Mouse (Mus musculus): ENCODE measurements at regions not wholly inside any gene's neighbourhood (a gene's known extent, or its start where the extent isn't known, plus 50 kb on each side); places are given as distances from the start of the nearest gene placed in this dataset.
"Not testable (repeated sequence)": the region's sequence is repeated elsewhere in the genome, so short reads cannot be mapped to it uniquely, and the experiment has no call there.

DNA sequence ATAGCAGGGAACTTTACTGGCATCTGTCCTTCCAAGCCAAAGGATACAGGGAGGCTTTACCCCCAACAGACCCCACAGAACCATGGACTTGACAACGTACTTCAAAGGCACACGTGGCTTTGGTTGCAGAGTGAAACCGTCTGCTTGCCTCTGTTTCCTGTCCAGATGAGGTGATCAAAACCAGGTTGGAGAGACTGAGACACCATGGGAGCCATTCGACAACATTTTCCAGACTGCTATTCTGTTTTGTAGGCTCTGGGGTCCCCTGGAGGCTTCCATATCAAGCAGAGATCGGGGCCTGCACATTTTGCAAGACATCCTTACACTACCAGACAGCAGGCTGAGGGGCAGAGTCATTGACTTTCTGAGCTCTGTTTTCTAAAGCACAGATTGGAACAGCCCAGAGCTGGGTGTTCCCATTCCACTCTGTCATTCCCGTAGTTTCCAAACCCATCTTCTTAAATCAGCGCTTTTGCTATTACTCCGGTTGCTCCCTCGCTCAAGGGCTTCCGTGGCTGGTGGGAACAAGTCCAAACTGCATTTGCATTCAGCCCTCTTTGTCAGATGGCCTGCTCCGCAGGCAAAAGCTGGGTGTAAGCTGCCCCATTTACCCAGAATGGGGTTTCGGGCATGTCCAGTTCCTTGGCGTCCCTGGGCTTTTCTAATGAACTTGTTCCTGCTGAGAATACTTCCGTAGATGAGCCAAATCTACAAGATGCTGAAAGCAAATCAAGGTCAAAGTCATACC lies 244.5 kb upstream of the Jarid2 start:
- DNase-seq (ENCODE audit: low spot score) = peak; percentile 38
- WGBS = 63% methylated on average over 14 of the region's 14 CpGs

DNA sequence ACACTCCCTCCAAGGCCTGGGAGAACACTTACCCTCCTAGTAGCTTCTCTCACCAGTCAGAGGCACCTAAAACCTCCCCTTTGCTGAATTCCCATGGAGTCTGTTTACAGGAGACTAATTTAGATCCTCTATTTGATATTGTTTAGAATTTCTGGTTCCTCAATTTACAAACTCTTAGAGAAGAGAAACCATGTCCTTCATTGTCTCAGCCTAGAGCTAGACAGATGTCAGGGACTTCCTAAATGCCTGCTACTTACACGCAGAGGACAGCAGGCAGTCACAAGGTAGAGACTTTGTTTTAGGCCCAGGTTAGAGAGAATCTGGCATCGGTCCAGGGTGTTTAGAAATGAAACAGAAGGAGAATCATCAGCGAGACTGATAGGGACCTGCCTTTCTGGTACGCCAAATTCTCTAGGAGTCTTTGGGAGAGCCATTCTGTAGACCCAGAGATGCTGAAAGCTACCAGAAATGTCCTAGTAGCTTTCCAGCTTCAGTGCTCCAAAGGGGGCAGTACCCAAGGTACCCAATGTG lies 238.3 kb upstream of the Jarid2 start:
- Histone ChIP-seq H3K9me3 (replicated peaks; ENCODE audit: low read length) (no peaks in the 10 kb centered on the region), H3K4me2 (ENCODE audit: low read length) (no peak overlapping the region), H3K9ac (ENCODE audit: low read depth, low read length) (no peak overlapping the region), H3K4me1 (replicated peaks; ENCODE audit: insufficient read depth, low read length) (no peaks in the 10 kb centered on the region), H3K27me3 (ENCODE audit: insufficient read depth, low read length) (no peaks in the 10 kb centered on the region), H3K27ac (no peak overlapping the region), H3K36me3 (ENCODE audit: insufficient read depth, low read length) (no peaks in the 10 kb centered on the region), H3K4me3 (replicated peaks; ENCODE audit: low read depth, low read length) (no peak overlapping the region)
- no peak for TF ChIP-seq CTCF (IDR thresholded peaks at IDR 0.05; ENCODE audit: low read depth)
- WGBS = 78% methylated on average over 4 of the region's 4 CpGs
- ATAC-seq (replicated peaks; ENCODE audit: low FRiP score, low read depth) (no peak), DNase-seq (ENCODE audit: low spot score) (no peak)

More for the DNA sequence above, 244.5 kb upstream of the Jarid2 start:
- TF ChIP-seq CTCF (IDR thresholded peaks at IDR 0.05; ENCODE audit: low read depth) = no peak
- Histone ChIP-seq H3K36me3 (ENCODE audit: insufficient read depth, low read length) (no peaks in the 10 kb centered on the region), H3K4me1 (replicated peaks; ENCODE audit: insufficient read depth, low read length) (no peaks in the 10 kb centered on the region), H3K4me2 (ENCODE audit: low read length) (no peak overlapping the region), H3K9ac (ENCODE audit: low read depth, low read length) (no peak overlapping the region), H3K27ac (no peak overlapping the region), H3K4me3 (replicated peaks; ENCODE audit: low read depth, low read length) (no peak overlapping the region), H3K27me3 (ENCODE audit: insufficient read depth, low read length) (no peaks in the 10 kb centered on the region), H3K9me3 (replicated peaks; ENCODE audit: low read length) (no peaks in the 10 kb centered on the region)
- ATAC-seq (replicated peaks; ENCODE audit: low FRiP score, low read depth) = no peak

DNA sequence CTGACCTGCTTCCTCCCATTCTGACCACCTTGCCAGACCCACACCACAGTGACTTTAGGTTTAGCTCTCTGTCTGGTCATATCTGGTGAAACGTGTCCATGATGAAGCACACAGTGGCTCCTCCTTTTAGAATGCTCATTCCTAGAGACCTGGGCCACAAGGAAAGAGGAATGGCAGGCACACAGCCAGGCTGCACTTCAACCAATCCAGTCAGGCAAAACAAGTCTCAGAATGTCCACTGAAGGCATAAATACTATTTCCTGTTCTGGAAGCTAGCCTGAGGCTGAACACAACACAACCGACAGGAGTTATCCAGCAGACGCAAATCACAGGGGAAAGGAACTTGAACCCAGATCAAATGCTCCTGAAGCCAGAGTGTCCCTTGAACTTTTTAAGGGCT lies 235.4 kb upstream of the Jarid2 start:
- ATAC-seq (replicated peaks; ENCODE audit: low FRiP score, low read depth) = no peak
- H3K9me3 ChIP-seq (replicated peaks; ENCODE audit: low read length) = no peaks in the 10 kb centered on the region
- H3K27me3 ChIP-seq (ENCODE audit: insufficient read depth, low read length) = no peaks in the 10 kb centered on the region
- H3K4me1 ChIP-seq (replicated peaks; ENCODE audit: insufficient read depth, low read length) = no peaks in the 10 kb centered on the region
- peak; percentile 57 for DNase-seq (ENCODE audit: low spot score)
- no peak overlapping the region for H3K27ac ChIP-seq
- 36% methylated on average over 3 of the region's 3 CpGs for WGBS
- TF ChIP-seq CTCF (IDR thresholded peaks at IDR 0.05; ENCODE audit: low read depth) = no peak
- no peak overlapping the region for H3K9ac ChIP-seq (ENCODE audit: low read depth, low read length)
- H3K36me3 ChIP-seq (ENCODE audit: insufficient read depth, low read length) = no peaks in the 10 kb centered on the region
- H3K4me3 ChIP-seq (replicated peaks; ENCODE audit: low read depth, low read length) = no peak overlapping the region
- H3K4me2 ChIP-seq (ENCODE audit: low read length) = no peak overlapping the region

DNA sequence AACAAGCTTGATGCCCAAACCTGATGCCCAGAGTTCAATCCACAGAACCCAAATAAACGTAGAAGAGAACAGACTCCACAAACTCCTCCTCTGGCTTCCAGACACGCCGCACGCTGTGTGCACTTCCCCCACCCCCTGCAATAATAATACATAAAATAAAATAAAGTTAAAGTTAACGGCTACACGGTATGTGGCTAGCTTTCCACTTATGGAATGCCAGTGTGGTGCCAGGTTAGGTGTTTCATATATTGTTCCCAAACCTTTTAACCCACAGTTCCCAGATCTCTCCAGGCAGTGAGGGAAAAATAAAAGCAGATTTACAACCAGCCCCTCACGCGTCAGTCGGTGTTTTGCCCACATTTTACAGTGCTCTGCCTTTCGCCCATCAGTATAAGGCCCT lies 233.8 kb upstream of the Jarid2 start:
- Histone ChIP-seq H3K36me3 (ENCODE audit: insufficient read depth, low read length) (no peaks in the 10 kb centered on the region), H3K9me3 (replicated peaks; ENCODE audit: low read length) (no peaks in the 10 kb centered on the region), H3K4me1 (replicated peaks; ENCODE audit: insufficient read depth, low read length) (no peaks in the 10 kb centered on the region), H3K27ac (no peak overlapping the region), H3K27me3 (ENCODE audit: insufficient read depth, low read length) (no peaks in the 10 kb centered on the region), H3K4me3 (replicated peaks; ENCODE audit: low read depth, low read length) (no peak overlapping the region), H3K9ac (ENCODE audit: low read depth, low read length) (no peak overlapping the region), H3K4me2 (ENCODE audit: low read length) (no peak overlapping the region)
- DNase-seq (ENCODE audit: low spot score) (no peak), ATAC-seq (replicated peaks; ENCODE audit: low FRiP score, low read depth) (no peak)
- TF ChIP-seq CTCF (IDR thresholded peaks at IDR 0.05; ENCODE audit: low read depth) = no peak
- 72% methylated on average over 10 of the region's 10 CpGs for WGBS

DNA sequence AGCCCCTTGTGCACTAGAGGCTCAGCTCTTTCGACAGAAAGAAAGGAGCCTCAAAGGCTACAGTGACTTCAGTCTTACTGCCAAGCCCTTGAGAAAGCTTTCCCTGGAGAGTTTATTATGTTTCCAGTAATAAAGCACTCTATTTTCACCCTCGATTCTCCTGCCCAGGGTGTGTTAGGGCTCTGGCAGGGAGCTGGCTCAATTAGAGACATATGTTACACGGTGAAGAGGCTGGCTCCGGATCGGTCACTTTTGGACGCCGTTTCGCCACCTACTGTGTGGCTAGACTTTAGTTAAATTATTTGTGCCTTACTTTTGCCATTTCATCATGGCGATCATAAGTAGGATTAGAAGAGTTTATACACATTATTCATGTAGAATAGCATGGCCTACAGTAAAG lies 232.7 kb upstream of the Jarid2 start:
- Histone ChIP-seq H3K4me3 (replicated peaks; ENCODE audit: low read depth, low read length) (no peak overlapping the region), H3K9ac (ENCODE audit: low read depth, low read length) (no peak overlapping the region), H3K9me3 (replicated peaks; ENCODE audit: low read length) (no peaks in the 10 kb centered on the region), H3K4me1 (replicated peaks; ENCODE audit: insufficient read depth, low read length) (no peaks in the 10 kb centered on the region), H3K27me3 (ENCODE audit: insufficient read depth, low read length) (no peaks in the 10 kb centered on the region), H3K4me2 (ENCODE audit: low read length) (no peak overlapping the region), H3K36me3 (ENCODE audit: insufficient read depth, low read length) (no peaks in the 10 kb centered on the region), H3K27ac (no peak overlapping the region)
- ATAC-seq (replicated peaks; ENCODE audit: low FRiP score, low read depth) = no peak
- DNase-seq (ENCODE audit: low spot score) = no peak
- 64% methylated on average over 9 of the region's 9 CpGs for WGBS
- TF ChIP-seq CTCF (IDR thresholded peaks at IDR 0.05; ENCODE audit: low read depth) = no peak

DNA sequence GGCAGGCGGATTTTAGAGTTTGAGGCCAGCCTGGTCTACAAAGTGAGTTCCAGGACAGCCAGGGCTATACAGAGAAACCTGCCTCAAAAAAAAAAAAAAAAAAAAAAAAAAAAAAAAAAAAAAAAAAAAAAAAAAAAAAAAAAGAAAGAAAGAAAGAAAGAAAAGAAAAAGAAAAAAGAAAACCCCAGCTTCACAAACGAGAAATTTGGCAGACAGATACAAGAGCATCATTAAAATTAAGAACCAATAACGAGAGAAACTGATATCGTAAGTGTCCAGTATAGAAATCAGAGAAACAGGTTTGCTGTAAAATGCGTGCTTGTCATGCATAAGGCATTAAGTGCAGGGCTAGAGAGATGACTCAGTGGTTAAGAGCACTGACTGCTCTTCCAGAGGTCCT lies 228.4 kb upstream of the Jarid2 start:
- not testable (repeated sequence) for H3K36me3 ChIP-seq (ENCODE audit: insufficient read depth, low read length); H3K4me2 ChIP-seq (ENCODE audit: low read length); ATAC-seq (replicated peaks; ENCODE audit: low FRiP score, low read depth); H3K9me3 ChIP-seq (replicated peaks; ENCODE audit: low read length); H3K4me3 ChIP-seq (replicated peaks; ENCODE audit: low read depth, low read length); H3K4me1 ChIP-seq (replicated peaks; ENCODE audit: insufficient read depth, low read length); H3K27ac ChIP-seq; H3K9ac ChIP-seq (ENCODE audit: low read depth, low read length); DNase-seq (ENCODE audit: low spot score); H3K27me3 ChIP-seq (ENCODE audit: insufficient read depth, low read length)
- WGBS = 86% methylated on average over 5 of the region's 5 CpGs

Measured in kidney, postnatal 0 days (tissue).